Mouse (Mus musculus) heart, adult 8-10 months (tissue): ENCODE data around the gene Il4ra. TPM values are rescaled to one million over a fixed set of nuclear protein-coding genes. Genes with fewer than 3 reads are reported as not detected.

ENCODE experiments used
- DNase-seq: peaks from one replicate; pipeline ENCODE4 v3.0.0; 2022; ENCODE audit warnings: low spot score
- total RNA-seq, 4 experiments: library from RNA; stranded (reverse); gene quantifications; 2 replicates each; pipeline ENCODE4 v1.2.4; 2022

Il4ra gene
- total RNA-seq, 4 experiments from 2014 or later, result 11.1 to 16.8 (median 13.5) TPM

- no peak for DNase-seq
Observed at GRCm38 (mm10) chr7:125571891-125572290, 20.0 kb downstream of the Il4ra start.

GRCm38 (mm10) chr7:125572737-125573136 is 20.8 kb downstream of the Il4ra start:
- DNase-seq, result no peak

DNA sequence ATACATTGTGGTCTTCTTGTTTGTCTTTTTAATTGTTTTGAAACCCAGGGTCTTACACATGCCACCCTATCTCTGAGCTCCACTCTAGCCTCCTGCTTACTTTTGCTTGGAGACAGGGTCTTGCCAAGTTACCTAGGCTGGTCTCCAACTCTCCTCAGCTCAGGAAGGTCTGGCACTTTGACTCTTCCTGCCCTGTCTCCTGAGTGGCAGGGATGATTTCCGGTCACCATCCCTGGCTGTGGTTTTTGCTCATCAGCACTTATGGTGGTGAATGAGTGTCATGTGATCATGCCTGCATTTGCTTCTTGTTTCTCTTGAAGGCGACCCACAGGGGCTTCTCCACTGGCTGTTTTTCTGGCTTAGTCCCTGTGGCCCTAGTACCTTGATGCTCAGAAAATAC is 21.9 kb downstream of the Il4ra start:
- no peak for DNase-seq

DNA sequence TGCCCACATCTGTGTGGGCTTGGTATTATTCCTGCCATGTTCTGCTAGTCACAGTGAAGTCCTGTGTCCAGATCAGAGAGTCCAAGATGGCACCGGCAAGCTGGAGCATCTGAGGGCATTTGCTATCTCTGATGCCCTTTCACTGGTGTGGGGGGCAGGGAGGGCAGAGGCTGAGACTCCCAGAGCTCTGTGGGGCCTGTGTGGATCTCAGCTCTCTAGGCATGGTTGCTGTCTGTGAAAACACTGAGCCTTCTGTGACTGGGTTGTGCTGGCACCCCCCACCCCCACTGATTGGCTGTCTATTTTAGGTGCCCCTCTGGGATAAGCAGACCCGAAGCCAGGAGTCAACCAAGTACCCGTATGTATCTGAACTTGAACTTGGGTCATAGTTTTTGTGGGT is 22.9 kb downstream of the Il4ra start:
- no peak for DNase-seq

- no peak for DNase-seq
Observed at GRCm38 (mm10) chr7:125575738-125576540, 24.0 kb downstream of the Il4ra start.

GRCm38 (mm10) chr7:125576982-125577381 is 25.1 kb downstream of the Il4ra start:
- DNase-seq, result peak; percentile 80

- no peak for DNase-seq
Observed at GRCm38 (mm10) chr7:125577486-125578088, 25.7 kb downstream of the Il4ra start.

DNA sequence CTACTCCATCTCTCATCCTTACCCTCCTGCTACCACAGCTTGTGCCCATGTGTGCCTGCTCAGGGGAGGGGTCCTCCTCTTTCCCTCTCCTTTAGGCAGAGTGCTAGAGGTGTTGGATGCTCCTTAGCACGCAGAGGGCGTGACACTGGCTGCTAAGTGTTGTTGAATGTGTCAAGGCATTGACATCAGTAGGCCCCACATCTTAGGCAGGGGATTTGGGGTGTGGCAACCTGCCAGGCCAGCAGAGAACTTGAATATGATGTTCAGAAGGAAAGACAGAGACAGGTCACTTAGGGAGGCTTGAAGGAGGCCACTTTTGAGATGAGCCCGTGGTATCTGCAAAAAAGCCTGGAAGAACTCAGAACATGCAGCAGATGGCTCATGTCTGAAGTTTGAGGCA is 26.2 kb downstream of the Il4ra start:
- no peak for DNase-seq

DNA sequence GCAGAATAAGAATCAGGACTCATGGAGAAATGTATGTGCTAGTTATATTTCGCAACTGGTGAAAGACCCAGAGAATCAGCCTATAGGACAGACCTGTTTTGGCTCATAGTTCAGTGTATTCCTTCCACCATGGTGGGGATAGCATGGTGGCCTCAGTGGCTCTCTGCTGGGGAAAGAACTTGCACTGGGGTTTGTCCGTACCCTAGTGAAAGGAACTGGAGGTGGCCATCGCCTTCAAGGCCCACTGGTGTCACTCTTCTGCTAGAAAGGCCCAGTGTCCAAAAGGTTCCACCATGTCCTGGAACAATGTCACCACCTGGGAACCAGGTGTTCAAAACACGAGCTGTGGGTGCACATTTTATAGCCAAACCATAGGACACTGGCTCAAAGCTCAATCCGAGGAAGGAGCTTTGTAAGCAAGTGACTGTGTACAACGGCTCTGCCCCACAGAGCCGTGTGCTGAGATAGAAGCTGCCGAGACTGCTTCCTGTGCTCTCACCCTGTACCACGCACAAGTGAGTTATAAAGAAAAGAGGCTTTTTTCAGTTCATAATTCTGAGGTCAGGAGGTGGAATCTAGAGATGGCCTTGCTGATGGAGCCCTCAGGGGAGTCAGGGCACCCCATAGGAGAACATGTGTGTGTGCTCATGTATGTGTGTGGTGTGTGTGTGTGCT is 27.8 kb downstream of the Il4ra start:
- no peak for DNase-seq

DNA sequence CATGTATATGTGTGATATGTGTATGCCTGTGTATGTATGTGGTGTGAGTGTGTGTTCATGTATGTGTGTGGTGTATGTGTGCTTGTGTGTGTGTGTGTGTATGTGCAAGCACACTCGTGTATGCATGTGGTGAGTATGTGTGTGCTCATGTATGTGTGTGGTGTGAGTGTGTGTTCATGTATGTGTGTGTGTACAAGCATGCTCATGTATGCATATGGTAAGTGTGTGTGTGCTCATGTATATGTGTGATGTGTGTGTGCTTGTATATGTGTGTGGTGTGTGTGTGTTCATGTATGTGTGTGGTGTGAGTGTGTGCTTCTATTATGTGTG is 28.3 kb downstream of the Il4ra start:
- DNase-seq, result no peak

DNA sequence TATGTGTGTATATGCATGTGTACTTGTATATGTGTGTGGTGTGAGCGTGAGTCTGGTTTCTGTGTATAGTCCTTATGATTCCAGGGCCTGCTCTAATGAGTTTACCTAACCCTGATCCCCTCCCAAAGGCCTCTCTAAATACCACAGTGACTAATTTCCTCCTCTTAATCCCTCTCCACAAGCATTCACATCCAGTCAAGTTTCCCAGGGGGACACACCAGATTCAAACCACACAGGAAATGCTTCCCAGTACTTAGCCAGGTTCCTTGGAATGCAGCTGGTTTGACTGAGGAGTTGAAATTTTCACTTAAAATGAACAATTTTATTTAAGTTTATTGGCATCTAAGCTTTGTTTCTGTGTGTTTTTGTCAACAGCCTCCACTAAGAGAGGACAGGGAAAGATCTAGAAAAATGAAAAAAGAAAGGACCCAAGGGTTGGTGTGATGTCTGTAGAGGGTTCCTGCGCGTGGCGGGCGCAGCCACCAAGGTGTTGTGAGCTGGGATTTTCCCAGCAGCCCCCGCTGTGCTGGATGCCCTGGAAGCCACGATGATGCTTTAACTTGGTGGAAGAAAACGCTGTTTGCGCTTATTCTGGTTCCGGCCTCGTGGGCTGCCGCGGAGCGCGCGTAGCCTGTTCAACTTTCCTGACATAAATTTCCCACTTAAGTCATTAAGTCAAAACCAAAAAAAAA is 28.9 kb downstream of the Il4ra start:
- no peak for DNase-seq

DNA sequence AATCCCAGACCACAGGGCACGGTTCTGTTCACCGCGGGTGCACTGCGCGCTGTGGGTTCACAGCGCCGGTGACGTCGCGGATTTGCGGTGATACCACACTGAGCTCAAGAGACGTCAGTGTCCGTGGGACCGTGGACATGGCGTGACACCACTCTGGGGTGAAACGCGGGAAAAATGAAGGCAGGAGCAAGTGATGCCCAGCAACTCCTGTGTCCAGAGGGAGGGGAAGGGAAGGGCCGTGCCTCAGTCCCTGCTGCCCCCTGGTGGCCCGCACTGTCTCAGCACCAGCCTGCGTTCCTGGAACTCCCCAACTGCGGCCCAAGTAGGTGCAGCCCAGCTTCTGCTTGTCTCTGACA is 29.4 kb downstream of the Il4ra start:
- peak; percentile 89 for DNase-seq

GRCm38 (mm10) chr7:125583325-125584004 is 31.5 kb downstream of the Il4ra start:
- DNase-seq, result no peak

- no peak for DNase-seq
Observed at GRCm38 (mm10) chr7:125584005-125584369, 32.1 kb downstream of the Il4ra start.

DNA sequence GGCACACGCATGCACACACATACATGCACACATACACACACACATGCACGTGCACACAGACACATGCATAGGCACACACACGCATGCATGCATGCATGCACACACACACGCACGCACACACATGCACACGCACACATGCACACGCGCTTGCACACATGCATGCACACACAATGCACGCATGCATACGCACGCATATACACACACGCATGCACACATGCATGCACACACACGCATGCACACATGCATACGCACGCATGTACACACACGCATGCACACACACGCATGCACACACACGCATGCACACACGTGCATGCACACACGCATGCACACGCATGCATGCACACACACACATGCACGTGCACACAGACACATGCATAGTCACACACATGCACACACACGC is 34.4 kb downstream of the Il4ra start:
- DNase-seq, result no peak

- no peak for DNase-seq
Observed at GRCm38 (mm10) chr7:125588721-125589120, 36.8 kb downstream of the Il4ra start.

DNA sequence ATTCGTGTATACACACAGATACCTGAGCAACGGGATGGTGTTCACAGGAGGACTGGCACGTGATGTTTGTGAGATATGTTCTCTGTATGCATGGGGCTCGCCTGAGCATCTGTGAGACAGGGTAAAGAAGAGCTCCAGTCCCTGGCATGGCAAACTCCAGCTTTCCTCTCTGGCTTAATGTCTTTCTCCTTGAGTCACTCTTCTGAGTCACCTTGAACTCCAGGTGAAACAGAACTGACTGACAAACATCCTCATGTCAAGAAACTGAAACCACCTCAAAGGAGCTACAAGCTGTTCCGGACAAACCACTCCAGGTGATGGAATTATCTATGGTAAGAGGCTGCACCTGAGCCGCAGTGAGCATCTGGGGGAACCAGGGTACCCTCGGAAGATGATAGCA is 38.0 kb downstream of the Il4ra start:
- DNase-seq, result no peak

DNA sequence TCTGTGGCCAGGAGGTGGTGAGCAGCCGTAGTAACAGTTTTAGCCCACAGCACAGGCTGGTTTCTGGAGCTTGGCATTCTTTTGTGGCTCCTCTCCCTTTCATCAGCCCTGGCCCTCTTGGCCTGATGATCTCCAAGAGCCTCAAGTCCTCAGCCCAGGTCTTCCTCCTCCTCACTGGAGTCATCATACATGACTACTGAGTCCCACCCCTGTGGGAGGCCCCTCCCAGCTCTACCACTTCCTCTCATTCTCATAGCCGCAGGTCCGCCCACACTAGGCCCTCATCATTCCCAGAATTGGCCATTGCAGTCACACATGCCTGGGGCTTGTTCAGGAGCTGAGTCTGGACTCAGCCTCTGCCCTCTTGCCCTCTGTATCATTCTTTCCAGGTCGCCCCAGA is 41.9 kb downstream of the Il4ra start:
- DNase-seq, result no peak

DNA sequence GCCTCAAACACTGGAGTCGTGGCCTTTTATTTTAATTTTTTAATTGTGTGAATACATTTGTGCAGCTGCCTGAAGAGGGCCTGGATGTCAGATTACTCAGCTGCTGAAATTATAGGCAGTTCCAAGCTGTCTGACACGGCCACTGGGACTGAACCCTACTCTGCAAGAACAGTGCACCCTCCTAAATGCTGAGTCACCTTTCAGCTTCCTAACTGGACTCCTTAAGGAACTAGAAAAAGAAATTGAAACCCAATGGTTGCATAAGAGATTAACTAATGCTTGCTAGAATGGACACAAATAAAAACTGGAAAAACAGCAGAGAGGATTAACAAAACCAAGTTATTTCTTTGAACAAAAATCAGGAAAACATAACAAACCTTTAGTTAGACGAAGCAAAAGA is 44.5 kb downstream of the Il4ra start:
- no peak for DNase-seq

GRCm38 (mm10) chr7:125597083-125597482 is 45.2 kb downstream of the Il4ra start:
- DNase-seq, result no peak

GRCm38 (mm10) chr7:125597516-125598347 is 45.8 kb downstream of the Il4ra start:
- DNase-seq, result no peak
